In genomic region chr3:52800673-52801072, GRCm38 (mm10) we compare ENCODE assay signal across 17 mouse cellular contexts.
A peak's percentile ranks its signal among the peaks of the same experiment; 100 is the strongest.
DNase-seq lines count a peak whose midpoint lies in the region; ATAC-seq and TF ChIP-seq lines count a peak whose summit lies in the region.
"Had no signal": no experiment of that assay in that cellular context is flagged by ENCODE, and none has a peak within 500 bp of the region (broad histone marks: within the 10 kb centered on the region; RNA-seq: fewer than 3 reads in every experiment).

No protein-coding gene starts in this region.

- peak; percentile 57 for TF ChIP-seq CTCF in gastrocnemius, adult 2 months (IDR thresholded peaks at IDR 0.05)
- TF ChIP-seq CTCF in liver, adult 2 months (IDR thresholded peaks at IDR 0.05; ENCODE audit: low read depth, low read length), result no peak
- TF ChIP-seq CTCF in Patski (IDR thresholded peaks at IDR 0.05), result peak; percentile 59

- 72% methylated on average over 3 of the region's 3 CpGs for WGBS in liver, adult 2 months

- H3K27ac ChIP-seq in gastrocnemius, adult 2 months, result no peak overlapping the region
- H3K27ac ChIP-seq in liver, adult 2 months (replicated peaks; ENCODE audit: insufficient read depth, low read depth, low read length), result no peak overlapping the region
- H3K27ac ChIP-seq: hindbrain, embryonic 15.5 days; limb, embryonic 12.5 days; midbrain, embryonic 13.5 days had no signal

- DNase-seq in gastrocnemius, adult 2 months, result no peak
- no peak for DNase-seq in gastrocnemius, postnatal 36 days
- peak; percentile 2 for DNase-seq in liver, adult 2 months (ENCODE audit: extremely low read depth, low read depth, low spot score)
- no peak for DNase-seq in liver
- no peak for DNase-seq in Patski (ENCODE audit: low read depth, low spot score)
- DNase-seq in thymus, adult 18-20 months, result peak; percentile 12 to 45
- DNase-seq in embryo, embryonic 10.5 days (ENCODE audit: low spot score), result no peak
- DNase-seq in urinary bladder, postnatal 14 days (ENCODE audit: low spot score), result no peak
- DNase-seq: adrenal gland, postnatal 10 days; cerebellum, adult 11 months; embryo, embryonic 11 days; right cerebral cortex, postnatal 25 days had no signal

- intact Hi-C loops in gastrocnemius, adult 2 months (cut with DNase I), result loop anchor here (5.0 kb wide), 1 partner anchor 543 kb away; no protein-coding TSS in a partner anchor
- intact Hi-C loops in gastrocnemius, postnatal 36 days (cut with DNase I), result loop anchor here (5.0 kb wide), 1 partner anchor 538 kb away; no protein-coding TSS in a partner anchor

- H3K79me2 ChIP-seq in liver, adult 2 months (ENCODE audit: control insufficient read depth, insufficient read depth, low read length), result no peaks in the 10 kb centered on the region

- H3K27me3 ChIP-seq in liver, adult 2 months (ENCODE audit: control insufficient read depth, insufficient read depth, low read length), result no peaks in the 10 kb centered on the region
- peaks cover 3% of the 10 kb centered on the region for H3K27me3 ChIP-seq in Patski
- H3K27me3 ChIP-seq: heart, embryonic 12.5 days; hindbrain, embryonic 15.5 days; limb, embryonic 12.5 days; midbrain, embryonic 13.5 days had no signal

- H3K36me3 ChIP-seq in liver, adult 2 months (ENCODE audit: control insufficient read depth, insufficient read depth, low read length), result no peaks in the 10 kb centered on the region
- H3K36me3 ChIP-seq: heart, embryonic 12.5 days; hindbrain, embryonic 15.5 days; limb, embryonic 12.5 days; midbrain, embryonic 13.5 days had no signal

- POLR2A ChIA-PET in Patski (lab: Charles Lee), result interaction anchor here (0.7 kb wide), 1 partner anchor 624 kb away, joined by 4 read pairs; no protein-coding TSS in a partner anchor

- H3K4me3 ChIP-seq in gastrocnemius, adult 2 months, result no peak overlapping the region
- no peak overlapping the region for H3K4me3 ChIP-seq in liver, adult 2 months (ENCODE audit: insufficient read depth, low read depth, low read length)
- H3K4me3 ChIP-seq: erythroblast, embryonic 14.5 days; heart, embryonic 12.5 days; hindbrain, embryonic 15.5 days; limb, embryonic 12.5 days; midbrain, embryonic 13.5 days had no signal

- in situ Hi-C loops in Patski (cut with MboI; ENCODE audit: low pct_unique_long_range_greater_than_20kb), result no loop called here

- no peak for TF ChIP-seq POLR2A in liver, adult 2 months (IDR thresholded peaks at IDR 0.05; ENCODE audit: extremely low read depth, insufficient read depth, low read length)

- no peaks in the 10 kb centered on the region for H3K4me1 ChIP-seq in liver, adult 2 months (ENCODE audit: control insufficient read depth, insufficient read depth, low read length)
- H3K4me1 ChIP-seq: hindbrain, embryonic 15.5 days; midbrain, embryonic 13.5 days had no signal

- no peak overlapping the region for H3K9ac ChIP-seq in liver, adult 2 months (ENCODE audit: low read depth, low read length)
- H3K9ac ChIP-seq: heart, embryonic 12.5 days; hindbrain, embryonic 15.5 days; limb, embryonic 12.5 days; midbrain, embryonic 13.5 days had no signal

- CTCF ChIA-PET in Patski (lab: Charles Lee), result interaction anchor here (1.0 to 3.0 kb wide), 8 partner anchors 11 to 559 kb away, joined by 3 to 13 read pairs (median 4); no protein-coding TSS in a partner anchor

- no peak for ATAC-seq in Patski
- ATAC-seq: midbrain, embryonic 13.5 days had no signal

Comparison
In these comparisons a context has a peak if more than half of its experiments do, and no peak if none do; other contexts are left out.
1. DNase-seq: peak in liver, adult 2 months (single experiment) and thymus, adult 18-20 months (2 of 2); none in gastrocnemius, adult 2 months (single experiment), gastrocnemius, postnatal 36 days (0 of 2), liver (single experiment), Patski (single experiment), embryo, embryonic 10.5 days (single experiment) and urinary bladder, postnatal 14 days (single experiment).